Mouse (Mus musculus) hindbrain, postnatal 0 days (tissue): ENCODE results near the gene Hras. TPM values are rescaled to one million over a fixed set of nuclear protein-coding genes. Genes with fewer than 3 reads are reported as not detected.
A peak's percentile ranks its signal among the peaks of the same experiment; 100 is the strongest.

Experiments
- ATAC-seq: fragments of 200-750 bp; cut with Nextera tagmentation; 2 replicates; pipeline ENCODE4 v1.8.0; 2017; ENCODE audit warnings: mild to moderate bottlenecking, moderate TSS enrichment, moderate library complexity
- DNase-seq: peaks from one replicate; pipeline ENCODE4 v3.0.0-alpha.2; 2015; ENCODE audit warnings: low spot score
- H3K27ac ChIP-seq: fragments of 300-500 bp; sonication (generic); 2 replicates; pipeline ENCODE4 v1.5.1; 2014; ENCODE audit warnings: mild to moderate bottlenecking
- H3K27me3 ChIP-seq: fragments of 300-500 bp; sonication (generic); 2 replicates; pipeline ENCODE4 v1.6.1; 2014; ENCODE audit warnings: low read length, mixed read lengths; ENCODE audit not compliant: insufficient read depth
- H3K36me3 ChIP-seq: fragments of 300-500 bp; sonication (generic); 2 replicates; pipeline ENCODE4 v1.6.1; 2014; ENCODE audit warnings: low read length, mixed read lengths; ENCODE audit not compliant: insufficient read depth
- H3K4me1 ChIP-seq: fragments of 300-500 bp; sonication (generic); 2 replicates; pipeline ENCODE4 v1.6.1; 2014; ENCODE audit warnings: antibody characterized with exemption, low read length, mixed read lengths; ENCODE audit not compliant: insufficient read depth
- H3K4me2 ChIP-seq: fragments of 300-500 bp; sonication (generic); 2 replicates; pipeline ENCODE4 v1.6.1; 2014; ENCODE audit warnings: low read depth, mild to moderate bottlenecking, low read length, moderate library complexity, mixed read lengths
- H3K4me3 ChIP-seq: fragments of 300-500 bp; sonication (generic); 2 replicates; pipeline ENCODE4 v1.5.1; 2014; ENCODE audit warnings: low read length
- H3K9ac ChIP-seq: fragments of 300-500 bp; sonication (generic); replicated peaks from 2 replicates; pipeline ENCODE4 v1.6.1; 2014; ENCODE audit warnings: mild to moderate bottlenecking, low read length, moderate library complexity, mixed read lengths
- H3K9me3 ChIP-seq: fragments of 300-500 bp; sonication (generic); 2 replicates; pipeline ENCODE4 v1.6.1; 2016; ENCODE audit warnings: low read length, mixed read lengths
- CTCF ChIP-seq: IDR thresholded peaks from 2 replicates; pipeline ENCODE4 v1.5.1; 2016; ENCODE audit warnings: antibody characterized with exemption, control low read depth, low read depth
- WGBS: fragments of 180-500 bp; shearing (Covaris S2); extraction: QIAGEN DNeasy Blood & Tissue Kit; methylation state at CpG from one replicate; pipeline ENCODE4 v1.1.7; 2014; 5-methylcytosine and 5-hydroxymethylcytosine counted together
- polyA plus RNA-seq: library from polyadenylated mRNA; unstranded; fragments of >200 nt; fragmentation: Nextera tagmentation; extraction: Ambion mirVana; gene quantifications from 2 replicates; pipeline ENCODE4 v1.2.1, GENCODE M21; 2015
- total RNA-seq: library from RNA; depleted of rRNA; stranded (reverse); fragments of >200 nt; gene quantifications from 2 replicates; pipeline ENCODE4 v1.2.3, GENCODE M21; 2014

The Hras gene
- total and polyA plus RNA-seq, 2 experiments from 2014 or later: 120 to 204 TPM

GRCm38 (mm10) chr7:141190220-141190619, 3.6 kb downstream of the Hras start:
- Histone ChIP-seq H3K27me3 (no peaks in the 10 kb centered on the region), H3K4me3 (no peak overlapping the region), H3K4me2 (no peak overlapping the region), H3K4me1 (peaks cover 10% of the 10 kb centered on the region), H3K36me3 (peaks cover 17% of the 10 kb centered on the region), H3K9ac (no peak overlapping the region), H3K27ac (no peak overlapping the region), H3K9me3 (no peaks in the 10 kb centered on the region)
- no peak for DNase-seq
- 92% methylated on average over 3 of the region's 3 CpGs for WGBS
- no peak for ATAC-seq
- TF ChIP-seq CTCF: no peak

DNA sequence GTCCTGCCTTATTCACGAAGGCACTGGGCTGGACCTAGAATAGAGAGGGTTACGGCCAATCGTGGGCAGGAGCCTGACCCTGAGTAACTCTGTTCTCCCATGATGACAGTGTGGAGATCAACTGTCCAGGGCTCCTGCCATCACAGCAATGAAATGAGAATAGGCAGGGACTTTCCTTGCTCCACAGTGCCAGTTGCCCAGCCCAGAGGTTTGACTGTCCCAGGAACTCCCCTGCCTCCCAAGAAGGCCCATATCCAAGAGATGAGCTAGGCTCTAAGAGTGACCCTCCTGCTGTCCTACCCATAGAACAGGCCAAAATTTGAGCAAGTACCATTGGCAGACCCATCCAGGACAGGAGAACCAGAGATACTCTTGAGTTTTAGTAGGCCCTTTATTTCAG, 5.1 kb downstream of the Hras start:
- no peak overlapping the region for H3K4me2 ChIP-seq
- no peak overlapping the region for H3K4me3 ChIP-seq
- peaks cover 17% of the 10 kb centered on the region for H3K36me3 ChIP-seq
- no peak for TF ChIP-seq CTCF
- no peak for DNase-seq
- peaks cover 10% of the 10 kb centered on the region for H3K4me1 ChIP-seq
- ATAC-seq: no peak
- H3K27ac ChIP-seq: no peak overlapping the region
- no peaks in the 10 kb centered on the region for H3K9me3 ChIP-seq
- no peaks in the 10 kb centered on the region for H3K27me3 ChIP-seq
- no peak overlapping the region for H3K9ac ChIP-seq
- WGBS: 89% methylated on average over 3 of the region's 3 CpGs

GRCm38 (mm10) chr7:141188194-141188593, 5.6 kb downstream of the Hras start:
- 89% methylated on average over 3 of the region's 3 CpGs for WGBS
- ATAC-seq (no peak), DNase-seq (no peak)
- Histone ChIP-seq H3K4me1 (peaks cover 10% of the 10 kb centered on the region), H3K4me3 (no peak overlapping the region), H3K9ac (no peak overlapping the region), H3K27me3 (no peaks in the 10 kb centered on the region), H3K4me2 (no peak overlapping the region), H3K27ac (no peak overlapping the region), H3K36me3 (peaks cover 17% of the 10 kb centered on the region), H3K9me3 (no peaks in the 10 kb centered on the region)
- no peak for TF ChIP-seq CTCF

- peak; percentile 94 for DNase-seq
- Histone ChIP-seq H3K4me3 (no peak overlapping the region), H3K4me1 (no peaks in the 10 kb centered on the region), H3K4me2 (no peak overlapping the region), H3K36me3 (no peaks in the 10 kb centered on the region), H3K27ac (no peak overlapping the region), H3K9me3 (no peaks in the 10 kb centered on the region), H3K27me3 (no peaks in the 10 kb centered on the region), H3K9ac (no peak overlapping the region)
- TF ChIP-seq CTCF: peak; percentile 96
- WGBS: 2% methylated on average over 8 of the region's 8 CpGs
- ATAC-seq: no peak
Measured at GRCm38 (mm10) chr7:141176173-141176572, 17.6 kb downstream of the Hras start.

DNA sequence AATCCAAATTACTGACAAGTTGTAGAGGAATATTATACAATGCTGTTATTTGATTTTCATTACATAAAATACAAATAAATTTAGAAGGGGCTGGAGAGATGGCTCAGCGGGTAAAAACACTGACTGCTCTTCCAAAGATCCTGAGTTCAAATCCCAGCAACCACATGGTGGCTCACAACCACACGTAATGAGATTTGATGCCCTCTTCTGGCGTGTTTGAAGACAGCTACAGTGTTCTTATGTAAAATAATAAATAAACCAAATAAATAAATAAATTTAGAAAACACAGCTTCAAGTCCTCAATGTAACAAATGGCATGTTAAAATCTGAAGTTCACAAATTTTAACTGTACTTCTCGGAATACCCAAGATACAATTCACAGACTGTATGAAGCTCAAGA, 18.7 kb downstream of the Hras start:
- no peak overlapping the region for H3K27ac ChIP-seq
- no peak overlapping the region for H3K4me3 ChIP-seq
- 0 out of 2 replicates have a peak, but pooled peaks have one; percentile 20 for TF ChIP-seq CTCF
- no peak for ATAC-seq
- no peak for DNase-seq
- H3K4me2 ChIP-seq: no peak overlapping the region
- no peaks in the 10 kb centered on the region for H3K9me3 ChIP-seq
- H3K27me3 ChIP-seq: no peaks in the 10 kb centered on the region
- no peaks in the 10 kb centered on the region for H3K36me3 ChIP-seq
- H3K9ac ChIP-seq: no peak overlapping the region
- no peaks in the 10 kb centered on the region for H3K4me1 ChIP-seq
- 93% methylated on average over 4 of the region's 4 CpGs for WGBS

DNA sequence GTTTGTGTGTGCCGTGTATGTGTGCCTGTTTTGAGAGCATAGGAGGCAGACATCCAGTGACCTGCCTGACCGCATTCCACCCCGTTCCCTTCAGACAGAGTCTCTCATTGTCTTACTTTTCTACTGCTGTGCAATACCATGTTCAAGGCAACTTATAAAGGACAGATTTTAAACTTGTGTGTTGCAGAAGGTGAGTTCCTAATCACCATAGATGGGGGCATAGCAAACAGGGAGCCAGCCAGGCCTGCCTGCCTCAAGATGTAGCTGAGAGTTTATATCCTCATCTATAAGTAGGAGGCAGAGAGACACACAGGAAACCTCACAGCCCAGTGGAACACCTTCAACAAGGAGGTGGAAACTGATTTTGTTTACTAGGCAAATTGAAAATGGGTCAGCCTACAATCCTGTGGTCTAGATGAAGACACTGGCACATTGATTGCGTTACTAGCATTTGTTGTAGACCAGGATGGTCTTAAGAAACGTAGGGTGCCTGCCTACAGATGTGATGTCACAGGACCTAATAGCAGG, 20.4 kb downstream of the Hras start:
- peak overlapping the region; percentile 44; the same call in 1 of the 2 replicates for H3K4me3 ChIP-seq
- no peak for TF ChIP-seq CTCF
- H3K4me1 ChIP-seq: peaks cover 5% of the 10 kb centered on the region; the same call in 1 of the 2 replicates
- peak overlapping the region; percentile 57 for H3K9ac ChIP-seq
- H3K27me3 ChIP-seq: no peaks in the 10 kb centered on the region
- no peaks in the 10 kb centered on the region for H3K9me3 ChIP-seq
- no peaks in the 10 kb centered on the region for H3K36me3 ChIP-seq
- WGBS: 74% methylated on average over 5 of the region's 5 CpGs
- DNase-seq: no peak
- ATAC-seq: no peak
- peak overlapping the region; percentile 93; the same call in 1 of the 2 replicates for H3K27ac ChIP-seq
- H3K4me2 ChIP-seq: peak overlapping the region; percentile 61

DNA sequence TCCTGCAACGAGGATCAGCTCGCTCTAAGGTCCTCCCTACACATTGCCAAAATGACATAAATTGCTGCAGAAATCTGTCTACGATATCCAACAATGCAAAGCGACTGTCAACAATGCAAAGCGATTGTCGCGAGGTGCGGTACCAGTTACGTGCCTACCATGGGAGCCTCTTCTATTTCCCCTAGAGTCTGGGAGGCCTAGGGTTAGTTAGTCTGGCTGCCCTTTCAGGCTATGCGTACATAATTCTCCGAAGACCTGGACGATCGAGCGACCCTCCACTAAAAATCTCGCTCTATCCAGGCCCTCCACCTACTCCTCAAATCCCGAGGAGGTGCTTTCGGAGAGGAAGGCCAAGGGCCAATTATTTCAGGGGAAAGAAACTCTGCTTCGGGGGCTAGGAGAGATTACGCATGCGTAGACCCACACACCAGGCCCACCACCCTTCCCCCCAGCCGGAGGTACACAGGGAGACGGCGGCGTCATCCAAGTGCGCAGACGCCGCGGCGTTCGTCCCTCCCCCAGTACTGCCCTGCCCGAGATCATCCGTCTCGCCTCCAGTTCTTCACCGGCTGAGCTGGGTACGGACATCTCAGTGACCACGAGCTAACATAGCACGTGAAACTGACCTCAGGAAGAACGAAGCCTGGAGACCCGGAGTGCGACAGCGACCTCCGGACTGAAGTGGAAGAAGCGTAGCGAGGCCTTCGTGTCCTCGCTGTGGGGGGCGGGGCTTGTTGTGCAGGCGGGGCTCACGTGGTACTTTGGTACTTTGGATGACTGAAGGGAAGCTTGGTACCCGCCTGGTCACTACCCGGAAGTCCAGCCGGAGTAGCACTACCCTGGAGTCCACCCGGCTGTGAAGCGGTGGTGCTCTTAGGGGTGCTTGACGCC, 21.4 kb downstream of the Hras start, which contains the start of gene Rnh1:
Gene Rnh1, minus strand, starts transcription at position 742 of the 891 bp plus-strand sequence.
- peak within 1 kb of the TSS; percentile 61 for H3K4me2 ChIP-seq
- H3K36me3 ChIP-seq: no peaks in the 10 kb centered on the region
- TF ChIP-seq CTCF: peak; percentile 23; the same call in 1 of the 2 replicates
- H3K4me1 ChIP-seq: peaks cover 13% of the 10 kb centered on the region
- peak; percentile 97 for DNase-seq
- no peaks in the 10 kb centered on the region for H3K27me3 ChIP-seq
- no peaks in the 10 kb centered on the region for H3K9me3 ChIP-seq
- ATAC-seq: peak; percentile 97
- 2% methylated on average over 55 of the region's 55 CpGs for WGBS
- H3K27ac ChIP-seq: peak within 1 kb of the TSS; percentile 93
- peak within 1 kb of the TSS; percentile 44 for H3K4me3 ChIP-seq
- H3K9ac ChIP-seq: peak within 1 kb of the TSS; percentile 57
